Mouse (Mus musculus): ENCODE data around the gene Cntn1. TPM values are rescaled to one million over a fixed set of nuclear protein-coding genes. Genes with fewer than 3 reads are reported as not detected.

The Cntn1 gene
- polyA plus RNA-seq, 1 experiment: not detected

DNA sequence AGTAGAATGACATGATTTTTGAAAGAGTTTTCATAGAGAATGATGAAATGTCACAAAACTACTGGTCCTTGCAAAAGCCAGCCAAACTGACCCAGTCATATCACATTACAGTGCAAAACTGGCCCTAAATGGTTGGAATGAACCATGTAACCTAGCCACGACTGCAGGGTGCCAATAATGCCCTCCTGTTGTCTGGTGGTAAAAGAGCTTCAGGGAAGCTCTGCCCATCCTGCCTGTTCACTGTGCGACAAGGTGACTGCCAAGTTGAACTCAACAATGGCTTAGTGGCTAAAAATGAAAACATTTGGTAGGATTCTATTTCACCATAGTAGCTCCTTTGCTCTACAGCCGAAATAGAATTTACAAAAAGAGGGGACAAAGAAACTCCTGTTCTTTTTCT lies 41.1 kb downstream of the Cntn1 start:
- no peaks in the 10 kb centered on the region for H3K79me2 ChIP-seq (ENCODE audit: control insufficient read depth, insufficient read depth)
- TF ChIP-seq CEBPB (IDR thresholded peaks at IDR 0.05; ENCODE audit: low read depth) (no peak), CTCF (IDR thresholded peaks at IDR 0.05; ENCODE audit: control insufficient read depth, insufficient read depth, insufficient read length) (no peak), FOSL1 (IDR thresholded peaks at IDR 0.05; ENCODE audit: insufficient read depth, low read length, poor library complexity, severe bottlenecking) (no peak), USF1 (IDR thresholded peaks at IDR 0.05; ENCODE audit: low read depth) (no peak), MYOG (IDR thresholded peaks at IDR 0.05; ENCODE audit: control insufficient read depth, extremely low read depth, insufficient read length) (no peak), MAX (IDR thresholded peaks at IDR 0.05) (no peak), MYOD1 (IDR thresholded peaks at IDR 0.05; ENCODE audit: control insufficient read depth, insufficient read length, low read depth) (no peak)
- no peaks in the 10 kb centered on the region for H3K79me3 ChIP-seq (ENCODE audit: low read depth)
- H3ac ChIP-seq (ENCODE audit: control insufficient read depth, insufficient read length, low read depth): no peak overlapping the region
- H3K36me3 ChIP-seq (ENCODE audit: control insufficient read depth, insufficient read depth): no peaks in the 10 kb centered on the region
- no peak overlapping the region for H3K4me3 ChIP-seq (ENCODE audit: insufficient read depth, poor library complexity, severe bottlenecking)
- no peaks in the 10 kb centered on the region for H3K27me3 ChIP-seq (ENCODE audit: control insufficient read depth, insufficient read depth, insufficient read length)

DNA sequence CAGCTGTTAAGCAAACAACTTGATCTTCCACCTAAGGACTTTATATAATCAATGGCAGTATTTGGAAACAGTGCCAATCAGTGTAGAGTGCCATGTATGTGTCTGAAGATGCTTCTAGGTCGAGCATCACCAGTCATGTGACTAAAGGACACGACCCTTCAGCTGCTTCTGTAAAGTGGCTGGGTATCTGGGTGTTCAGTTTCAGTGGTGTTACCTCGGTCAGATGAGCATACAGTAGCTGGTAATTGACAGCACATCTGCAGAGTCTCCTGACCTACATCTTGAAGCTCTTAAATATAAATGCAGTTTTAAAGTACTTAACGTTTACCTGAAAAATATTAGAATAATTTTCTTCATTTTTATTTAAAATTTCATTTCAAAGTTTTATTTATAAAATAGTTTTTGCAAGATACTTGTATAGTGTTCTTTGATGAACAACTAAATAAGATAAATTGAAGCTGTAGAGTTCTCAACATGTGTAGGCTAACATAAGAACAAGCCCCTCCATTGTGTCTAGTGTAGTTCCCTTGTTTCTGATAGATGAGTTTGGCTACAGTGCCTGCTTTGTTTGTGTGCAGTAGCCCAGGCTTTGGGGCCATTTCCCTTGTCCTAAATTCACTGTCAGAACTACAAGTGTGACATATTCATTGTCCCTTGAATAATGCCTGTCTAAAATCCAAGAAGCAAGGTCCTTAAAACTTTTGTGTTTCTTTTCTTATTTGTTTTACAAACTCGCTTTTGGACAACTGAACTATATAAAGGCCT lies 48.6 kb downstream of the Cntn1 start:
- no peak for TF ChIP-seq MYOD1 (IDR thresholded peaks at IDR 0.05; ENCODE audit: control insufficient read depth, insufficient read length, low read depth)
- TF ChIP-seq MYOG (IDR thresholded peaks at IDR 0.05; ENCODE audit: control insufficient read depth, extremely low read depth, insufficient read length): no peak
- TF ChIP-seq CTCF (IDR thresholded peaks at IDR 0.05; ENCODE audit: control insufficient read depth, insufficient read depth, insufficient read length): no peak
- TF ChIP-seq CEBPB (IDR thresholded peaks at IDR 0.05; ENCODE audit: low read depth): no peak
- TF ChIP-seq USF1 (IDR thresholded peaks at IDR 0.05; ENCODE audit: low read depth): no peak
- no peak for TF ChIP-seq MAX (IDR thresholded peaks at IDR 0.05)
- TF ChIP-seq FOSL1 (IDR thresholded peaks at IDR 0.05; ENCODE audit: insufficient read depth, low read length, poor library complexity, severe bottlenecking): no peak
- Histone ChIP-seq H3K79me3 (ENCODE audit: low read depth) (no peaks in the 10 kb centered on the region), H3K36me3 (ENCODE audit: control insufficient read depth, insufficient read depth) (no peaks in the 10 kb centered on the region), H3K79me2 (ENCODE audit: control insufficient read depth, insufficient read depth) (no peaks in the 10 kb centered on the region), H3K27me3 (ENCODE audit: control insufficient read depth, insufficient read depth, insufficient read length) (no peaks in the 10 kb centered on the region), H3ac (ENCODE audit: control insufficient read depth, insufficient read length, low read depth) (no peak overlapping the region), H3K4me3 (ENCODE audit: insufficient read depth, poor library complexity, severe bottlenecking) (no peak overlapping the region)

DNA sequence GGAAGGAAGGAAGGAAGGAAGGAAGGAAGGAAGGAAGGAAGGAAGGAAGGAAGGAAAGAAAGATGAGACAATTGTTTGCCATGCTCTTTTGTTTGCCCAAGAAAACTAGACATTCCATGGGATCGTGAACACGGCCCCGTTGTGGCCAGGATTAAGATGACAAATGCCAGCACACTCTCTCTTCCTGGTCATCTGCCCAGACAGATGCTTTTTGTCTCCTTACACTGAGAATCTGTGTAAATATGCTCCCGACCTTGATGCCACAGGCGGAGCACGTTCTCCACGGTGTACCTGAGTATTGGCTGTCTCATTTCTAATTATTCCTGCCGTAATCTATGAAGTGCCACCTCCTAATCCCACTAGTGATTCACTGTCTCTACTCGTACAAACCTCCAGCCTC lies 51.0 kb downstream of the Cntn1 start:
- H3K27me3 ChIP-seq (ENCODE audit: control insufficient read depth, insufficient read depth, insufficient read length): no peaks in the 10 kb centered on the region
- no peak overlapping the region for H3K4me3 ChIP-seq (ENCODE audit: insufficient read depth, poor library complexity, severe bottlenecking)
- H3K79me2 ChIP-seq (ENCODE audit: control insufficient read depth, insufficient read depth): no peaks in the 10 kb centered on the region
- TF ChIP-seq FOSL1 (IDR thresholded peaks at IDR 0.05; ENCODE audit: insufficient read depth, low read length, poor library complexity, severe bottlenecking) (no peak), USF1 (IDR thresholded peaks at IDR 0.05; ENCODE audit: low read depth) (no peak), CTCF (IDR thresholded peaks at IDR 0.05; ENCODE audit: control insufficient read depth, insufficient read depth, insufficient read length) (no peak), CEBPB (IDR thresholded peaks at IDR 0.05; ENCODE audit: low read depth) (no peak), MAX (IDR thresholded peaks at IDR 0.05) (no peak), MYOG (IDR thresholded peaks at IDR 0.05; ENCODE audit: control insufficient read depth, extremely low read depth, insufficient read length) (no peak)
- no peaks in the 10 kb centered on the region for H3K79me3 ChIP-seq (ENCODE audit: low read depth)
- H3K36me3 ChIP-seq (ENCODE audit: control insufficient read depth, insufficient read depth): no peaks in the 10 kb centered on the region
- no peak overlapping the region for H3ac ChIP-seq (ENCODE audit: control insufficient read depth, insufficient read length, low read depth)

DNA sequence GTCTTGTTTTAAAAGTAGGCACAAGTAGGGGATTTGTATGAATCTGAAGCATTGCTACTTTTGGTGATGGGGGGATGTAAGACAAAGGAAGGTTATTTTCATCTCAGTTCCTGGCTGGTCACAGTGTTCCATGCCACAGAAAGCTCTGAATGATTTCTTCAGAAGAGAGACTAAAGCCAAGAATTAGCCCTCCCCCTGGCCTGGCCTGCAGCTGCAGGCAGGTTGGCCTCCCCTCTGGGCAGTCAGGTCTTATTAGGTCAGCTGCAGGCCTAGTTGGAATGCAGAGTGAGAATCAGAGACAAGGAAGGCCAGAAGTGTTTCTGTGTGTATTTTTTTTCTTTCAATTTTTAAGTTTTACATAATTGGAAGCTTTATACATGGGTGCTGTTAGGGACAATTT lies 61.5 kb downstream of the Cntn1 start:
- Histone ChIP-seq H3K4me3 (ENCODE audit: insufficient read depth, poor library complexity, severe bottlenecking) (no peak overlapping the region), H3ac (ENCODE audit: control insufficient read depth, insufficient read length, low read depth) (no peak overlapping the region), H3K27me3 (ENCODE audit: control insufficient read depth, insufficient read depth, insufficient read length) (no peaks in the 10 kb centered on the region), H3K79me3 (ENCODE audit: low read depth) (no peaks in the 10 kb centered on the region), H3K79me2 (ENCODE audit: control insufficient read depth, insufficient read depth) (no peaks in the 10 kb centered on the region), H3K36me3 (ENCODE audit: control insufficient read depth, insufficient read depth) (no peaks in the 10 kb centered on the region)
- TF ChIP-seq FOSL1 (IDR thresholded peaks at IDR 0.05; ENCODE audit: insufficient read depth, low read length, poor library complexity, severe bottlenecking) (no peak), CTCF (IDR thresholded peaks at IDR 0.05; ENCODE audit: control insufficient read depth, insufficient read depth, insufficient read length) (no peak), MAX (IDR thresholded peaks at IDR 0.05) (no peak), MYOD1 (IDR thresholded peaks at IDR 0.05; ENCODE audit: control insufficient read depth, insufficient read length, low read depth) (no peak), CEBPB (IDR thresholded peaks at IDR 0.05; ENCODE audit: low read depth) (no peak), USF1 (IDR thresholded peaks at IDR 0.05; ENCODE audit: low read depth) (no peak), MYOG (IDR thresholded peaks at IDR 0.05; ENCODE audit: control insufficient read depth, extremely low read depth, insufficient read length) (no peak)

DNA sequence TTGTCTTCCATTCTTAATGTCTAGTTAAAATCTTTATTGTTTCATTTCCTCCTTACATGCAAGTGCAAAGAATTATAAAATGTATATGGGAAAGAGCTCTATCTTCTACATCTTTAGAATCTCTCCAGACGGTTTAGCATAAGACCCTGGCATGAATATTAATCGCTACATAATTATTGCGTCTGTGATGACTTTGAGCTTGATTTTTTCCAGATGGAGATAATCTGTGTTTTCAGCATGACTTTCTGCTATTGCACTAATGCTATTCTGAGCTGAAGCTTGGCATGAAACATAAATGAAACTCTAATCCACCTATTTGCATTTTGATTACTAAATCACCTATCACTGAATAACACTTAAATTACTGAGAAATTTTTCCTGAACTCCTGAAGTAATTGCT lies 82.0 kb downstream of the Cntn1 start:
- TF ChIP-seq CEBPB (IDR thresholded peaks at IDR 0.05; ENCODE audit: low read depth): no peak
- TF ChIP-seq FOSL1 (IDR thresholded peaks at IDR 0.05; ENCODE audit: insufficient read depth, low read length, poor library complexity, severe bottlenecking): no peak
- no peak for TF ChIP-seq MAX (IDR thresholded peaks at IDR 0.05)
- H3K27me3 ChIP-seq (ENCODE audit: control insufficient read depth, insufficient read depth, insufficient read length): no peaks in the 10 kb centered on the region
- no peak overlapping the region for H3K4me3 ChIP-seq (ENCODE audit: insufficient read depth, poor library complexity, severe bottlenecking)
- H3ac ChIP-seq (ENCODE audit: control insufficient read depth, insufficient read length, low read depth): no peak overlapping the region
- no peaks in the 10 kb centered on the region for H3K79me2 ChIP-seq (ENCODE audit: control insufficient read depth, insufficient read depth)
- no peaks in the 10 kb centered on the region for H3K36me3 ChIP-seq (ENCODE audit: control insufficient read depth, insufficient read depth)
- no peaks in the 10 kb centered on the region for H3K79me3 ChIP-seq (ENCODE audit: low read depth)

DNA sequence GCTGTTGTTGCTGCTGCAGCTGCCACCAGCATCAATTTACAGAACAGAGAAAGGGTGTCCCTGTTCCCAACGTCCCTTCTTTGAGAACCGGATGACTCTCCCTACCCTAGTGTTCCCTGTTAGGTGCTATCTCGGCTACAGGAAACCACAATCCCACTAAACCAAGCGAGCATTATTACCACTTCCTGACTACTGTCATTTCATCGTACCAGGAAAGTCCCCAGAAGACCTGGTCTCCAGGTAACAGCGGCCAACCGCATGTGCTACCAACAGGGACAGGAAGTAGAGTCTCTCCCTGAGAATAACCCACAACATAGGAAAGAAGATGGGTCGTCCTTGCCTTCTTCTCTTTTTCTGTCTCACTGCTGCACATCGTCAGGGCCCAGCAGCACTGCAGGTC lies 83.3 kb downstream of the Cntn1 start:
- H3K79me3 ChIP-seq (ENCODE audit: low read depth): no peaks in the 10 kb centered on the region
- TF ChIP-seq CTCF (IDR thresholded peaks at IDR 0.05; ENCODE audit: control insufficient read depth, insufficient read depth, insufficient read length) (no peak), CEBPB (IDR thresholded peaks at IDR 0.05; ENCODE audit: low read depth) (no peak), MAX (IDR thresholded peaks at IDR 0.05) (no peak), MYOG (IDR thresholded peaks at IDR 0.05; ENCODE audit: control insufficient read depth, extremely low read depth, insufficient read length) (no peak), USF1 (IDR thresholded peaks at IDR 0.05; ENCODE audit: low read depth) (no peak), MYOD1 (IDR thresholded peaks at IDR 0.05; ENCODE audit: control insufficient read depth, insufficient read length, low read depth) (no peak), FOSL1 (IDR thresholded peaks at IDR 0.05; ENCODE audit: insufficient read depth, low read length, poor library complexity, severe bottlenecking) (no peak)
- no peaks in the 10 kb centered on the region for H3K27me3 ChIP-seq (ENCODE audit: control insufficient read depth, insufficient read depth, insufficient read length)
- no peaks in the 10 kb centered on the region for H3K79me2 ChIP-seq (ENCODE audit: control insufficient read depth, insufficient read depth)
- no peak overlapping the region for H3K4me3 ChIP-seq (ENCODE audit: insufficient read depth, poor library complexity, severe bottlenecking)
- no peaks in the 10 kb centered on the region for H3K36me3 ChIP-seq (ENCODE audit: control insufficient read depth, insufficient read depth)
- no peak overlapping the region for H3ac ChIP-seq (ENCODE audit: control insufficient read depth, insufficient read length, low read depth)
